Mouse (Mus musculus) midbrain, embryonic 12.5 days (tissue): ENCODE results near the gene Cd93. TPM values are rescaled to one million over a fixed set of nuclear protein-coding genes. Genes with fewer than 3 reads are reported as not detected.

Source experiments
- ATAC-seq: fragments of 200-750 bp; cut with Nextera tagmentation; 2 replicates; pipeline ENCODE4 v1.8.0; 2017; ENCODE audit warnings: low read depth, moderate TSS enrichment, moderate library complexity; ENCODE audit not compliant: low FRiP score
- H3K27ac ChIP-seq: fragments of 300-500 bp; sonication (generic); replicated peaks from 2 replicates; pipeline ENCODE4 v1.5.1; 2016; ENCODE audit warnings: mild to moderate bottlenecking
- H3K27me3 ChIP-seq: fragments of 300-500 bp; sonication (generic); 2 replicates; pipeline ENCODE4 v1.6.1; 2016; ENCODE audit warnings: mild to moderate bottlenecking
- H3K36me3 ChIP-seq: fragments of 300-500 bp; sonication (generic); 2 replicates; pipeline ENCODE4 v1.6.1; 2016
- H3K4me1 ChIP-seq: fragments of 300-500 bp; sonication (generic); 2 replicates; pipeline ENCODE4 v1.6.1; 2016
- H3K4me2 ChIP-seq: fragments of 300-500 bp; sonication (generic); replicated peaks from 2 replicates; pipeline ENCODE4 v1.6.1; 2016; ENCODE audit warnings: mild to moderate bottlenecking, moderate library complexity
- H3K4me3 ChIP-seq: fragments of 300-500 bp; sonication (generic); 2 replicates; pipeline ENCODE4 v1.5.1; 2016; ENCODE audit warnings: mild to moderate bottlenecking
- H3K9ac ChIP-seq: fragments of 300-500 bp; sonication (generic); replicated peaks from 2 replicates; pipeline ENCODE4 v1.6.1; 2016; ENCODE audit warnings: mild to moderate bottlenecking, moderate library complexity
- H3K9me3 ChIP-seq: fragments of 300-500 bp; sonication (generic); 2 replicates; pipeline ENCODE4 v1.6.1; 2016; ENCODE audit warnings: mild to moderate bottlenecking
- WGBS: fragments of 180-500 bp; shearing (Covaris S2); methylation state at CpG from one replicate; pipeline ENCODE4 v1.1.7; 2016; 5-methylcytosine and 5-hydroxymethylcytosine counted together
- polyA plus RNA-seq: library from polyadenylated mRNA; unstranded; fragments of >200 nt; fragmentation: Nextera tagmentation; extraction: Ambion mirVana; gene quantifications from 2 replicates; pipeline ENCODE4 v1.2.1, GENCODE M21; 2016

Gene Cd93
- polyA plus RNA-seq = 6.3 and 6.5 TPM in 2 replicates

- Histone ChIP-seq H3K4me3 (no peak within 1 kb of the TSS), H3K4me2 (no peak within 1 kb of the TSS), H3K27me3 (no peaks in the 10 kb centered on the region), H3K9me3 (no peaks in the 10 kb centered on the region), H3K9ac (no peak within 1 kb of the TSS), H3K27ac (peak within 1 kb of the TSS; percentile 39; the same call in 1 of the 2 replicates), H3K4me1 (no peaks in the 10 kb centered on the region), H3K36me3 (no peaks in the 10 kb centered on the region)
- ATAC-seq = no peak
- 65% methylated on average over 13 of the region's 13 CpGs for WGBS
Measured at GRCm38 (mm10) chr2:148443249-148443958, at the start of gene Cd93. Gene Cd93, minus strand, starts transcription at chr2:148443563.

DNA sequence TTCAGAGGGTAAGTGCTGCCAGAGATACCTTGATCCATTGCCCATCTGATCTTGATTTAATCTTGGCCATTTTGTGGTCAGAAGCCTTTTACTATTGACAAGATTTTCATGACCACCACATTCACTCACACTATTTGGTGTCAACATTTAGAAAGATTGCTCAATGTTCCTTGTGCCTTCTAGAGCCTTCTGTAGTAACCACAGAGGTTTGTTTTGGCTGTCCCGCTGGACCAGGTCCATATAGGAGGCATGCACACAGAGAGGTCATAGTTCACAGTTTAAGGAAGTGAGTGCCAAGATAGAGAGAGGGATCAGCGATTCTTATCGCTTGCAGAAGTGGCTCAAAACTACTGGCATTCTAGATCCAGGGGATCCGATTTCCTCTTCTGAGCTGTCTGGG lies 48.7 kb upstream of the Cd93 start:
- no peak overlapping the region for H3K9ac ChIP-seq
- H3K27me3 ChIP-seq = no peaks in the 10 kb centered on the region
- H3K9me3 ChIP-seq = no peaks in the 10 kb centered on the region
- H3K4me1 ChIP-seq = no peaks in the 10 kb centered on the region
- H3K36me3 ChIP-seq = no peaks in the 10 kb centered on the region
- no peak overlapping the region for H3K4me3 ChIP-seq
- no peak for ATAC-seq
- H3K27ac ChIP-seq = no peak overlapping the region
- H3K4me2 ChIP-seq = no peak overlapping the region
- WGBS = 89% methylated on average over 4 of the region's 4 CpGs

DNA sequence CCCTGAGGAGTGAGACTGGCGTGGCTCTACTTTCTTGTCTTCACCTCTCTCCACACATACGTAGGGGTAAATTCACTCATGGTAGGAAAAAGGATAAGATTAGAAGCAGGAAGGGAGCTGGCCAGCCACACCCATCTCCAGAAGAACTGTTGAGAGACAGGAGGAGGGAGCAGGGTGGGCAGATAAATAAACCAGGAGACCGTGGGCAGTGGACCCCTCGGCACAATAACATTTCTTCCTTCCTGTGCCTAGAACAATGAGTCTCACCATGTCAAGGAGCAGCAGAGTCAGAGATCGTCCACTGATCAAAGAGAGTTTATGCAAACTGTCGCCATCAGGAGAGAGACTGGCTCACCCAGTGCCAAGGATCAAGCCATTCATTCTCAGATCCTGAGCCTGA lies 46.8 kb upstream of the Cd93 start:
- ATAC-seq = no peak
- no peak overlapping the region for H3K9ac ChIP-seq
- no peaks in the 10 kb centered on the region for H3K9me3 ChIP-seq
- WGBS = 56% methylated on average over 6 of the region's 6 CpGs
- no peak overlapping the region for H3K27ac ChIP-seq
- H3K27me3 ChIP-seq = no peaks in the 10 kb centered on the region
- H3K4me3 ChIP-seq = no peak overlapping the region
- no peaks in the 10 kb centered on the region for H3K4me1 ChIP-seq
- H3K36me3 ChIP-seq = no peaks in the 10 kb centered on the region
- H3K4me2 ChIP-seq = no peak overlapping the region

DNA sequence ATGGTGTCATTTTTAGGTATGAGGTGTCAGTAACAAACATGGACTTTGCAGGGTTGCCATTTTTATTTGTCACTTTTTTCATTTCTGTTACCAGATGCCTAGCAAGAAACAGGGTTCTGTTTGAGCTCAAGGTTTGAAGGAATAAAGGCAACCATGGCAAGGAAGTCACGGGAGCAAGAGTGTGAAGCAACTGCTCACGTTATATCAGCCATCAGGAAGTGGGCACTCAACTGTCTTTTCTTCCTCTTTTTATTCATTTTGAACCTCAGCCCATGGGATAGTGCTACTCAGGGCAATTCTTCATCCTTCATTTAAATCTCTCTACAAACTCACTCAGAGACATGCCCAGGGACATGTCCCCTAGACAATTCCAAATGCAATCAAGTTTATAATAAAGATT lies 45.5 kb upstream of the Cd93 start:
- Histone ChIP-seq H3K4me1 (no peaks in the 10 kb centered on the region), H3K27me3 (no peaks in the 10 kb centered on the region), H3K36me3 (no peaks in the 10 kb centered on the region), H3K4me3 (no peak overlapping the region), H3K9ac (no peak overlapping the region), H3K27ac (no peak overlapping the region), H3K9me3 (no peaks in the 10 kb centered on the region), H3K4me2 (no peak overlapping the region)
- 94% methylated on average over 2 of the region's 2 CpGs for WGBS
- ATAC-seq = no peak

DNA sequence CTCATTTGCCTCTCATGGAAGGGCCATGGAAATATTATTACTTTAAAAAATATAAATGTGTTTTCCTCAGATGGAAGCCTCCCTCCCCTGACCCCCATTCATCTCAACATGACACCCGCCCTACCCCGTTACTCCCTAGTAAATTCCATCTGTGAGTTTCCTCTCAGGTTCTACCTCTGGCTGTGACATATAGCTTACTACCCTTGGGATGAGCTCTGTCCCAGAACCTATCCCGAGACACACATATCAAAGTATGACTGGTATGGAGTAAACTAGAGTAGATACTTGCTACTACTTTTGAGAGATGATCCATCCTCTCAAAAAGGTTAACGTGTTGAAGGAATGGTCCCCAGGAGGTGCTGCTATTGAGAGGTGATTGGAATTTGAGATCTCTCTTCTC lies 42.2 kb upstream of the Cd93 start:
- Histone ChIP-seq H3K4me1 (no peaks in the 10 kb centered on the region), H3K9ac (no peak overlapping the region), H3K4me2 (no peak overlapping the region), H3K27me3 (no peaks in the 10 kb centered on the region), H3K36me3 (no peaks in the 10 kb centered on the region), H3K27ac (no peak overlapping the region), H3K9me3 (no peaks in the 10 kb centered on the region), H3K4me3 (no peak overlapping the region)
- ATAC-seq = no peak
- 90% methylated on average over 4 of the region's 4 CpGs for WGBS

DNA sequence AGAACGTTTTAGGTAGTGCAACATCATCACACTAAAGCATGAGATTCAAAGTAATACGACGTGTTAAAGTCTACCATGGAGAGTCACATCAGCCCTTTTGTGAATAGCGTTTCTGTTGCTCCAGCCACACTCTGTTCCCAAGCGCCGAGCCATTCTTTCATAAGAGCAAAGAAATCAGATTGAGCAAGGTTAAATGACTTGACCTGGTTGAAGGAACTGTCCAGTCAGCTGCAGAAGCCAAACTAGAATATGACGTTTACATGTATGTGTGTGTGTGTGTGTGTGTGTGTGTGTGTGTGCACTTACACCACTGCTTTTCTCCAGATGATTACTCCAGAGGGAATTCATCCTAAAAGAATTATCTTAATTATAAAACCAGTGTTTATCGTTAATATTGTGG lies 37.0 kb upstream of the Cd93 start:
- H3K36me3 ChIP-seq = no peaks in the 10 kb centered on the region
- H3K27ac ChIP-seq = no peak overlapping the region
- WGBS = 90% methylated on average over 8 of the region's 8 CpGs
- no peak overlapping the region for H3K9ac ChIP-seq
- no peak overlapping the region for H3K4me2 ChIP-seq
- H3K27me3 ChIP-seq = no peaks in the 10 kb centered on the region
- H3K4me3 ChIP-seq = no peak overlapping the region
- no peaks in the 10 kb centered on the region for H3K9me3 ChIP-seq
- H3K4me1 ChIP-seq = peaks cover 7% of the 10 kb centered on the region; the same call in 1 of the 2 replicates
- no peak for ATAC-seq

GRCm38 (mm10) chr2:148478141-148478701 lies 34.9 kb upstream of the Cd93 start:
- no peak overlapping the region for H3K9ac ChIP-seq
- H3K36me3 ChIP-seq = no peaks in the 10 kb centered on the region
- no peaks in the 10 kb centered on the region for H3K27me3 ChIP-seq
- peak; percentile 90 for ATAC-seq
- no peak overlapping the region for H3K4me2 ChIP-seq
- H3K9me3 ChIP-seq = no peaks in the 10 kb centered on the region
- no peak overlapping the region for H3K27ac ChIP-seq
- H3K4me1 ChIP-seq = peaks cover 7% of the 10 kb centered on the region; the same call in 1 of the 2 replicates
- no peak overlapping the region for H3K4me3 ChIP-seq
- 26% methylated on average over 3 of the region's 3 CpGs for WGBS

GRCm38 (mm10) chr2:148477346-148477745 lies 34.0 kb upstream of the Cd93 start:
- H3K4me2 ChIP-seq = no peak overlapping the region
- WGBS = 78% methylated on average over 2 of the region's 2 CpGs
- no peaks in the 10 kb centered on the region for H3K27me3 ChIP-seq
- no peak overlapping the region for H3K4me3 ChIP-seq
- no peaks in the 10 kb centered on the region for H3K9me3 ChIP-seq
- H3K9ac ChIP-seq = no peak overlapping the region
- H3K36me3 ChIP-seq = no peaks in the 10 kb centered on the region
- no peak for ATAC-seq
- H3K4me1 ChIP-seq = peaks cover 7% of the 10 kb centered on the region; the same call in 1 of the 2 replicates
- H3K27ac ChIP-seq = no peak overlapping the region

DNA sequence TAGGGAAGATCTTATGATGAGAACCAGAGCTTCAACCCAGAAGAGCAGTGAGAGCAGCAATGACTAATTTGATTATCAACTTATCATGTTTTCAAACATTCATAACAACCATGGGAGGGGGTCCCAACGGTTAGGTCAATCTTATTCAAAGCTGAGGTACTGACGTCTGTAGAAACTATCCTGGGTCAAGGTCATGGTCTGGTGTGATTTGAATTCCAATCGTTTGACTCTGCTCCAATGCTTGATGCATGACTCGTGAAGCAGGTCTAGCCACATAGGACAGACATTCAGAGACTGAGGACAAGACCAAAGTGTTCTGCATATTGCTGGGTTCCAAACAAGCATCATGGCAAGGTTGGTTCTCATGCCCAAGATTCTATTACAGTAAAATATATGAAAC lies 33.2 kb upstream of the Cd93 start:
- Histone ChIP-seq H3K4me1 (peaks cover 7% of the 10 kb centered on the region; the same call in 1 of the 2 replicates), H3K9ac (no peak overlapping the region), H3K9me3 (no peaks in the 10 kb centered on the region), H3K36me3 (no peaks in the 10 kb centered on the region), H3K27ac (no peak overlapping the region), H3K27me3 (no peaks in the 10 kb centered on the region), H3K4me2 (no peak overlapping the region), H3K4me3 (no peak overlapping the region)
- ATAC-seq = no peak
- 76% methylated on average over 4 of the region's 4 CpGs for WGBS

- no peaks in the 10 kb centered on the region for H3K36me3 ChIP-seq
- peaks cover 7% of the 10 kb centered on the region; the same call in 1 of the 2 replicates for H3K4me1 ChIP-seq
- no peaks in the 10 kb centered on the region for H3K27me3 ChIP-seq
- no peak overlapping the region for H3K4me2 ChIP-seq
- no peak for ATAC-seq
- H3K27ac ChIP-seq = no peak overlapping the region
- WGBS = 87% methylated on average over 5 of the region's 5 CpGs
- H3K9ac ChIP-seq = no peak overlapping the region
- H3K4me3 ChIP-seq = no peak overlapping the region
- no peaks in the 10 kb centered on the region for H3K9me3 ChIP-seq
Measured at GRCm38 (mm10) chr2:148475879-148476495, 32.6 kb upstream of the Cd93 start.

DNA sequence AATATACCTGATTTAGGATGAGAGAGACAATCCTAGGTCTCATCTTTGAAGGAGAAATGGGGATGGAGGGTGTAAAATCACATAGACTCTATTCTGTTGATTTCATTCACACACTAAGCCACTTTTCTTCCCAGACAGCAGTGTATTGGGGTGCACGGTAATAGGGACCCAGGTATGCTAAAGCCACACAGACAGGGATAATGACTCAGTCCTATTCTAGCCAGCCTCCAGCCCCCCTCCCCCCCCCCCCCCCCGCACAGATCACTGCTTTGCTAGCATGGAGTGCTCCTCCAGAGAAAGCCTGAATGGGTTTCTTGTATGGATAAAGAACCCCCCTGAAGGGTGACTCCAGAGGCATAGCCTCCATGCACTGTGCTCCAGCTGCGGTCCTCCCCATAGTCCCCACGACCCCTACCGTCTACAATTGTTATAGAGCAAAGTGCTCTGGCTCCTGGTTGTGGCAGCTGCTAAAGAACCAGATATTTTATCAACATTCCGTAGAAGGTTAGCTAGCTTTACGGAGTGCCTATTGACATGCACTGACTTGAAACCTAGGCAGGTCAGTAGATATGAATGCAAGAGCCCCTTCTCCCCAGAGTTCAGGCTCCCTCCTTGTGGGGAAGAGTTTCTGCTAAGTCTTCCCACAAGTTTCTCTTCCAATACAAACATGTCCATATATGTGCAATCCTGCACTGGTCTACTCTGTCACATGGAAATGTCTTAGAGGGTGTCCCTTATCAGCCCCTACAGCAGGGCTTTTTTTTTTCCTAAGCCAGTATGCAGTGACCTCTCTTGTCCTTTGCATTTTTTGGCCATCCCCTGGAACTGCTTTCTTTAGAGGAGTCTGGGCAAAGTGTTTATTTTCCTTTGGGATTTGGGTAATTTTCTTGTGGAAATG lies 26.2 kb upstream of the Cd93 start:
- no peak for ATAC-seq
- WGBS = 34% methylated on average over 7 of the region's 7 CpGs
- H3K9ac ChIP-seq = no peak overlapping the region

More for the DNA sequence above, 26.2 kb upstream of the Cd93 start:
- H3K9me3 ChIP-seq = no peaks in the 10 kb centered on the region
- H3K36me3 ChIP-seq = no peaks in the 10 kb centered on the region
- no peak overlapping the region for H3K4me3 ChIP-seq
- H3K4me2 ChIP-seq = no peak overlapping the region
- no peaks in the 10 kb centered on the region for H3K4me1 ChIP-seq
- no peak overlapping the region for H3K27ac ChIP-seq
- no peaks in the 10 kb centered on the region for H3K27me3 ChIP-seq
